ENCODE assay signal across 9 mouse cellular contexts in genomic region chr4:10693446-10694105, GRCm38 (mm10).
DNase-seq lines count a peak whose midpoint lies in the region; ATAC-seq and TF ChIP-seq lines count a peak whose summit lies in the region.
"Had no signal": no experiment of that assay in that cellular context is flagged by ENCODE, and none has a peak within 500 bp of the region (broad histone marks: within the 10 kb centered on the region; RNA-seq: fewer than 3 reads in every experiment).

No protein-coding gene starts in this region.

- no peak for TF ChIP-seq POLR2A in brain, embryonic 14.5 days (IDR thresholded peaks at IDR 0.05; ENCODE audit: borderline replicate concordance, extremely low read depth, insufficient read depth, insufficient read length, poor library complexity, severe bottlenecking)

- peak overlapping the region; percentile 54 for H3K27ac ChIP-seq in hindbrain, embryonic 16.5 days (ENCODE audit: low read depth, low read length)
- H3K27ac ChIP-seq in midbrain, embryonic 12.5 days (replicated peaks), result no peak overlapping the region

- WGBS in hindbrain, embryonic 16.5 days, result 85% methylated on average over 5 of the region's 15 CpGs
- WGBS in midbrain, embryonic 12.5 days, result 73% methylated on average over 8 of the region's 15 CpGs

- peak overlapping the region; percentile 27; the same call in 1 of the 2 replicates for H3K9ac ChIP-seq in hindbrain, embryonic 16.5 days (ENCODE audit: low read depth, low read length)
- H3K9ac ChIP-seq in midbrain, embryonic 12.5 days (replicated peaks), result no peak overlapping the region

- no peaks in the 10 kb centered on the region for H3K27me3 ChIP-seq in hindbrain, embryonic 16.5 days (replicated peaks; ENCODE audit: control insufficient read depth, insufficient read depth, low read length)
- no peaks in the 10 kb centered on the region for H3K27me3 ChIP-seq in midbrain, embryonic 12.5 days

- peak overlapping the region; percentile 39 for H3K4me2 ChIP-seq in hindbrain, embryonic 16.5 days (ENCODE audit: low read length)
- peak overlapping the region; percentile 37 for H3K4me2 ChIP-seq in midbrain, embryonic 12.5 days (replicated peaks)

- no peaks in the 10 kb centered on the region for H3K36me3 ChIP-seq in hindbrain, embryonic 16.5 days (ENCODE audit: control insufficient read depth, insufficient read depth, low read length)
- no peaks in the 10 kb centered on the region for H3K36me3 ChIP-seq in midbrain, embryonic 12.5 days

- ATAC-seq in hindbrain, embryonic 16.5 days, result peak; percentile 72
- peak; percentile 62; the same call in 1 of the 2 replicates for ATAC-seq in midbrain, embryonic 12.5 days (ENCODE audit: low FRiP score, low read depth)
- no peak for ATAC-seq in erythroblast, adult 5-6 weeks (replicated peaks; ENCODE audit: low FRiP score, poor library complexity, severe bottlenecking)

- H3K4me3 ChIP-seq in hindbrain, embryonic 16.5 days (ENCODE audit: low read length), result peak overlapping the region; percentile 34
- peak overlapping the region; percentile 40 for H3K4me3 ChIP-seq in midbrain, embryonic 12.5 days

- no peak for TF ChIP-seq CTCF in brain, embryonic 14.5 days (IDR thresholded peaks at IDR 0.05; ENCODE audit: borderline replicate concordance, extremely low read depth, insufficient read depth, insufficient read length)

- H3K9me3 ChIP-seq in hindbrain, embryonic 16.5 days (ENCODE audit: control insufficient read depth, low read length), result no peaks in the 10 kb centered on the region
- H3K9me3 ChIP-seq in midbrain, embryonic 12.5 days, result no peaks in the 10 kb centered on the region

- no peaks in the 10 kb centered on the region for H3K4me1 ChIP-seq in hindbrain, embryonic 16.5 days (ENCODE audit: control insufficient read depth, insufficient read depth, low read depth, low read length)
- no peaks in the 10 kb centered on the region for H3K4me1 ChIP-seq in midbrain, embryonic 12.5 days

- DNase-seq in embryo, embryonic 9.5 days (ENCODE audit: extremely low spot score), result peak; percentile 3
- DNase-seq in embryo, embryonic 11 days, result no peak
- DNase-seq in brain, embryonic 14.5 days (ENCODE audit: low read depth), result peak; percentile 57
- no peak for DNase-seq in thymus, postnatal 10 days (ENCODE audit: low spot score in 2 of 2)
- DNase-seq in right cerebral cortex, adult 2 months (ENCODE audit: low spot score in 2 of 2), result no peak
- DNase-seq: kidney, adult 8-10 months had no signal

Comparison
In these comparisons a context has a peak if more than half of its experiments do, and no peak if none do; other contexts are left out.
1. DNase-seq: peak in embryo, embryonic 9.5 days (single experiment) and brain, embryonic 14.5 days (single experiment); none in embryo, embryonic 11 days (single experiment), thymus, postnatal 10 days (0 of 2) and right cerebral cortex, adult 2 months (0 of 2).